Mouse (Mus musculus) CD4-positive helper T cell, adult 2 months (primary cell): ENCODE results near the gene Itih4.

Experiments used
- DNase-seq: peaks from one replicate; pipeline ENCODE4 v3.0.0-alpha.2; 2012; ENCODE audit warnings: low read depth, missing footprints, low spot score

The Itih4 gene

DNA sequence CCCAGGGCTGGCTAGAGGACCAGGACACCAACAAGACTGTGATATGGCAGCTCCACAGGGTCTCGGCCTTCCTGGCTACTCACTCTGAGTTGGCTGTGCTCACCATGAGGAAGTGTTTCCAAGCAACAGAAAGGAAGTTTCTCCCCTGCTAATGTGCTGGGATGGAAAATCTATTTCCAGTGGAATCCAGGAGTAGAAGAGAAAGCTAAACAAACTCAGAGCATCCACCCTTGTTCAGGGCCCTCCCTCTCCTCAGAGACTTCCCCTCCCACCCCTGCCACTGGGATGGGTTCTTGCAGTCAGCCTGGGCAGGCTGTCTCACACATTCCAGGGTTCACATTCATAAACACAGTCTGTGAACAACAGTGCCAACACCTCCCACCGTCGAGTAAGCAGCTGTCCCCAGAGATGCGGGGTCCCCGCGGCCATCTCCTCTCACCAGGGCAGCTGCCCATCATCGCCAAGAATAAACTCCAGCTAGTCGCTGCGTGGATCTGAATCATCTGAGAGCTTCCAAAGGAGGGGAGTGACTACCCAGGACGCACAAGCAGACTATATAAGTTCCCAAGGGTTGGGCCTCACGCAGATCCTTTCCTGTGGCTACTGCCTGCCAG is 7.2 kb upstream of the Itih4 start, which contains the start of gene Mustn1:
Mustn1 (plus strand) TSS at position 243 of the 614 bp plus-strand sequence.
- no peak for DNase-seq

DNA sequence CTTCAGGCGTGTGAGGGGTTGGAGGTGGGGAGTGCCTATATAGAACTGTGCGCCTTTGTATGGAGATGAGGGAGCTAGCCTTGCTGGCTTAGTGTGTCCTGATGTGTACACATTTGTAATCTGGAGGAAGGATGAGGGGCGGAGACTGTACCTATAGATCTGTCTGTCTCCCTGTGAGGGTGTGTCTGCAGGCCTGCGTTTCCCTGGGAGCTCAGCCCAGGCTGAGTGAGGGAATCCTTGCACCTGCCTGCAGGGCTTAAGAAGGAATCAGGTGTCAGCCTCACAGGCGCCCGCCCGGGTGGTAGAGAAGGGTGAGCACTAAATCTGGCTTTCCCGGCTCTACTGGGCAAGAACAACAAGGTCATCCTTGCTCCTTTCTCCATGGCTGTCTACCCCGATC is 6.5 kb upstream of the Itih4 start:
- DNase-seq: no peak

DNA sequence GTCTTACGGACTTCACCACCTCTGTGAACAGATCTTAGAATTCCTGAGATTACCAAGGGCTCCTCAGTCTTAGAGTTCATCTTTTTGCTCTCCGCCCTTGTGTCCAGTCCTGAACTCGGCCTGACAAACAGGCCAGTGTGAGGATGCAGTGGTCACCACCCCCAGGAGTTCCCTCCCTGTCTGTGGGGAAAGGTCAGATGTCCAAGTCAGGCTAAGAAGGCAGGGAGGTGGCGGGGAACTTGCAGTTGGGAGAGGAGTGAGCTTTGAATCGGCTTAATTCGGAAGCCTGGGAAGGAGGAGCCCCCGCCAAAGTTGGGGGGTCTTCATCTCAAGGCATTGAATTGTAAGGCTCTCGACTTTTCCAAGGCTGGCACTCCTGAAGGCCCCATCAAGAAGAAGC is 6.0 kb upstream of the Itih4 start:
- no peak for DNase-seq

DNA sequence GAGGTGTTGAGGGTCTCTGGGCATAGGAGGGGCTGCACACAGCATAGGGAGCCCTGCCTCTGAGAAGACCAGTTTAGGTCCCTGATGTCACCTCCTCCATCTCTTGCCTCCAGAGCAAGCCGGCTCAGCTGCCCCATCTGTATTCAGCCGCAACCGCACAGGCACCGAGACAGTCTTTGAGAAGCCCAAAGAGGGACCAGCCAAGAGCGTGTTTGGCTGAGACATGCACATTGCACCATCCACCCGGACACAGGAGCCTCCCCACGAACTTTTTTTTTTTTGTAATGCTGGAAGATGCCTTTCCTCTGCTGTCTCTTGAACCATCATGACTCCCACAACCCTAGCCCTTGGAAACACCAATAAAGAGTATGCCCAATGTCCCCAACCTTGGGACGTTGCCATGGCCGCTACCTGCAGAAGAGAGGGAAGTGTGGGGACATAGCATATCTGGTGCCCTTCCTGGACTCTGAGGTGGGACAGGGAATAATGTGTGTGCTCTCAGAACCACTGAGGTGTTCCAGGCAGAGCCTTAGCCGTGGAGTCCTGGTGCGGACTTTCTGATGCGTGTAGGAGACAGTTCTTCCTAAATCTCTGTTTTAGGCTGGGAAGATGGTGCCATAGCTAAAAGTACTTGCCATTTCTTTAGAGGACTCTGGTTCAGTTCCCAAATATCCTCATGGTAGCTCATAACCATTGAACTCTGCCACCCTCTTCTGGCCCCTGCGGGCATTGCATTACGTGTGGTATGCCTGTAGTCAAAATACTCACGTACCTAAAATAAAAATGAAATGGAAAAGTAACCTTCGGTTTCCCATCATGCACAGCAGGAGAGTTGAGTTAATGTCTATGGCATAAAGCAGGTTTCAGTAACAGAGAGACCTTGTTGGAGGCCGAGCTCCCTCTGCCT is 5.2 kb upstream of the Itih4 start:
- no peak for DNase-seq

DNA sequence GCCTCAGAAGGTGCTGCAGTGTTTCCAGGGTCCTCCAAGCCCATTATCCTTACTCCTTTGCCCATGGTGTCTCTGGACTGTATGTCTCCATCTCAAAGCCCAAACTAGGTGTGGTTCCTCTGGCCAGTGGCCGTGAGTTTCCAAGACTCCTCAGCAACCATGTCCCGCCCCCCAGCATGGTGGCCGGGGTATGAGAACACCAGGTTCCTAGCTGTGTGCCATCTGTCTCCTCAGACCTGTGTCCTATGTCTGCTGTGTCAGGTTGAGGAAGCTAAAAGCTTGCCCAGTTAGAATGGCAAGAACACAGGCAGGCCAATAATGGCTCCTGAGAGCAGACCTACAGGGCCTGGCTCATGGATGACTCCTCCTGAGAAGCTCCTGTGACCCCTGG is 4.6 kb upstream of the Itih4 start:
- DNase-seq: no peak

DNA sequence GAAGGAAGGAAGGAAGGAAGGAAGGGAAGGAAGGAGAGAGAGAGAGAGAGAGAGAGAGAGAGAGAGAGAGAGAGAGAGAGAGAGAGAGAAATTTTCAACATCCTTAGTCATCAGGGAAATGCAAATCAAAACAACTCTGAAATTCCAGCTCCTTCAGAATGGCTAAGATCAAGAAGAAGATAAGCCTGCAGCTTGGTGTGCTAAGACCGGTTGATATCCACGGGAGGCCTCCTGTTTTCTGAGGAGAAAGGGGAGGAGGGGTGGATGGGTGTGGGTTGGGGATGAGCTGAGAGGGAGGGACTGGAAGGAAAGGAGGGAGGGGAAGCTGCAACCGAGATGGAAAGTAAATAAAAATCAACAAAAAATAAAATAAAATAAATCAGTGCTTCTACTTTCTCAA is 978 bp upstream of the Itih4 start:
- DNase-seq: no peak

DNA sequence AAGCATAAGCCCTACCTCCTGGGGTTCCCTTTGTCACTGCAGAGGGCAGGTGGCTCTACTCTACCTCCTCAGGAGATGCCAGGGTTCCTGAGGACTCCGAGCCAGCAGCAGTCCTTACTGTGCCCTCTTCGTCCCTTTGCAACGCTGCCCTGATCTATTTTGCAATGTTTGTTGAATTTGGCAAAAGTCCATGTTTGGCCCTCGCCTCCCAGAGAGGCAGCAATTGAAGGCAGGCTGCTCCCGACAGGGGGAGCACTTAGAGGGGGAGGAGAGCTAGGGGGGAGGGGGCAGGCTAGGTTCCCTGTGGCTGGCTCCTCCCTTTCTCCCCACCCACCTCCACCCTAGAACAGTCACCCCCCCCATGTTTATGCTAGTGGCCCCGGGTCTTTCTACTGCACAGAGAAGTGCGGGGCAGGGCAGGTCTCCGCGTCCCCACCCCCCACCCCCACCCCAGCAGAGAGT is 2.0 kb downstream of the Itih4 start:
- no peak for DNase-seq

DNA sequence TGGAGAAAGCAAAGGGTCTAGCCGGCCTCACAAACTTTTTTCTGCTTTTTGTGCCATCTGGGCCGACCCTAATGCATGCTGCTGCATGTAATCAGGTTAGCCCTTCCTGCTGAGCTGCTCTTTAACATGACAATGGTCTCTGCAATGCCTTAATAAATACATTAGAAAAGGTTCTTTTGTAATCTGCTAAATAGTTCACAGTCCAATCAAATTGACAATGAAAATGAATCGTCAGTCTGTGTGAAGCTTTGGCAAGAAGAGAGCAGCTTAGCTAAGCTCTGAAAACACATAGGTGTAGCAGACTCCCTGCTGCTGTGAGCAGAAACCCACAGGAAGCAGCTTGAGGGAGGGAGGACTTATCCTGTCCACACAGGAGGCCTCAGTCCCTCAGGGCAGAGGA is 13.7 kb downstream of the Itih4 start:
- DNase-seq: no peak

DNA sequence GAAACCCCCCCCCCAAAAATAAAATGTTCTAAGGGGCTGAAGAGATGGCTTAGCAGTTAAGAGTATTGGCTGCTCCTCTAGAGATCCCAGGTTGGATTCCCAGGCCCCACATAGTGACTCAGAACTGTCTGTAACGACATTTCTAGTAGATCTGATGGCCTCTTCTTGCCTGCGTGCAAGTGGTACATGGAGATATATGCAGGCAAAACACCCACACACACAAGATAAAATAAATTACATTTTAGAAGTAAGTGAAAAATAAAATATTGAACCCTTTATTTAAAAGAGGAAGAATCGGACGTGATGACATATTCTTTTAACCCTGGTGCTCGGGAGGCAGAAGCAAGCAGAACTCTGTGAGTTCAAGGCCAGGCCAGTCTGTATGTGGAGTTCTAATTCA is 16.4 kb downstream of the Itih4 start:
- DNase-seq: no peak

DNA sequence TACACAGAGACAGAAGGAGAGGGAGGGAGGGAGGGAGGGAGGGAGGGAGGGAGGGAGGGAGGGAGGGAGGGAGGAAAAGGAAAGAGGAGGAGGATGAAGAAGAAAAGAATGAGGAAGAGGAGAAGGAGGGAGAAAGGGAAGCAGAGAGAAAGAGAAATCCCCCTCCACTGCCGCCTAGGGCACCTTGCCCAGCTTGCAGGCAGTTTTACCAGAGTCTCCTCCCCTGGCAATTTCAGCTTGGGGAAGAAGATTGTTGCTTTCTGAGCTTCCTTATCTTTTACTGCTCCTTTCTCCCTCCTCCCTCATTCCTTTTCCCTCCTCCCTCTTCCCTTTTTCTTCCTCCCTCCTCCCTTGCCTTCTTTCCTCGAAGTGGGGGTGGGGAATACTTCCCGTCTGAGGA is 16.8 kb downstream of the Itih4 start:
- DNase-seq: no peak

DNA sequence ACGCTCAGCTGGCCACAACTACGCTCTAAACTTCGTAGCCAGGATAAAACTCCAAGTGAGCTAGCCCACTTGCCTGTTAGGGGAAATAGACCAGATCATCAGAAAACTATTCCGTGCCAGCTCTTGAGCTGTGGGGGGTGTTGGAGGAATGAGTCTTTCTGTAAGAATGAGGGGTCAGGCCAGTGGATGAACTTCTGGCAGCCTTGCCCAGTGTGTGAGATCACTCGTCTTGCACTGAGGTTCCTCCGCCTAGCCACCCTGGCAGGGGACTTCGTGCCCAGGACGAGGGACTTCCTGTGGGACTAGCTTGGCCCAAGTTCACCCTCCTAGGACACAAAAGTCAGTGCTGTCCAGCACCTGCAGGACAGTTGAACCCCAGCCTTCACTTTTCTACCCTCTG is 18.0 kb downstream of the Itih4 start:
- no peak for DNase-seq

DNA sequence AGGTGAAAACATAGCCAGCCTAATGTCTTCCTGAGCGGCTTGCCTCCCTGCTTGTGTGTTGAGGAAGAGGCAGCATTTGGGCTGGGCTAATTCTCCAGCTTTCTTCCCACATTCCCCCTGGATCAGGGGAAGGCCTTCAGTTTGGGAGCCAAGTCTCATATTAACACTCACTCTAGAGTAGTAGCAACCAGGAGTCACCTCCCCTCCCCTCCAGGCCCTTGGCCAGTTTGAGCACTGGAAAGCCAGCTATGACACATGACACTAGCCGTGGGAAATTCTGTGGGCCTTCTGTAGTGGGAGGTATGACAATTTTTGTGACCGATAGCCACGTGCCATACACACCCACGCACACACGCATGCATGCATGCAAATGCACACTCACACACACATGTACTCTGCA is 19.7 kb downstream of the Itih4 start:
- no peak for DNase-seq

DNA sequence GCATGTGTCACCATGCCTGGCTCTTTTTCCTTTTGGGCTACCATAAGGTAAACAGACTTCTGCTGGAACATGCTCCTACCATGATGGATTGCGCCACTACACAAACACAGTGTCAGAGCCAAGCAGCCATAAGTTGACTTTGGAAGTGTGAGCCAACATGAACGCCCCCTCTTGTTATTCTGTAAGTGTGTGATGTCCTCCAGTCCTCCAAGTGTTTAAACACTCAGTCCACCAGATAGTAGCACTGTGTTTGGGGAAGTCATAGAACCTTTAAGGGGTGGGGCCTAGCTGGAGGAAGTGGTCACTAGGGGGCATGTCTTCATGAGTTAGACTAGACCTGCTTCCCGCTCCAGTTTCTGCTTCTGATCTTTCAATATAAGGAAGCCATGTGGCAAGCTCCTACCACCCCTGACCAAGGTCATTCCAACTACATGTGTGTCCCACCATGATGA is 21.6 kb downstream of the Itih4 start:
- DNase-seq: no peak

DNA sequence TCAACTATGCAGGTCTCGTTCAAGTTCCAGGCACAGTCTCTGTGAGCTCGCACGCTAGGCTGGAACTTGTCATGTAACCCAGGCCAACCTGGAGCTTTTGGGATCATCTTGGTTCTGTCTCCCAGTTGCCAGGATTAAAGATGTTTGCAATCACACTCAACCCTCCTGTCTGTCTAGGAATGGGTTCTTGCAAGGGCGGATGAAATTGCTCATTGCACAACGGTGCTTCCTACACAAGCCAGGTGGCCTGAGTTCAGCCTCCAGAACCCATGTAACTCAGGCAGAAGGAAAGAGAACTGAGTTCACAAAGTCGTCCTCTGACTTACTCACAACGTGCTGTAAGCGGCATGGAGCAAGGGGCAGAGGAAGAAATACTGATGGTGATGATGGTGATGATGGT is 24.9 kb downstream of the Itih4 start:
- DNase-seq: no peak

DNA sequence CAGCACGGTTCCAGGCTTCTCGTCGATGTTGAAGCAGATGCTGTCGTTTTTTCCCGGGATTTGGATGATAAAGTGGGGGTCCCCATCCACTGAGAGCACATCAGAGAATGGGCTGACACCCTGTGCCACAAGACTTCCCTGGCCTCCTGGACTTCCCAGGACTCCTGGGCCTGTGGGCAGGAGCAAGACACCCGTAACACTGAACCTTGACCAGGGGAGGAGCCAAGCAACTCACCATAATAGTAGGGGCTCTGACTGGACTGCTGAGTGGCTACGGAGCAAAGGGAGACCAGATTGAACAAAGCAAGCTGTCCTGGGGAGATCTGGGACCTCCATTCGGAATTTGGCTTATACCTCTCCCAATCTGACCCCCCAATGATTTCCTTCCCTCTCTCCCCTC is 26.4 kb downstream of the Itih4 start:
- DNase-seq: no peak

DNA sequence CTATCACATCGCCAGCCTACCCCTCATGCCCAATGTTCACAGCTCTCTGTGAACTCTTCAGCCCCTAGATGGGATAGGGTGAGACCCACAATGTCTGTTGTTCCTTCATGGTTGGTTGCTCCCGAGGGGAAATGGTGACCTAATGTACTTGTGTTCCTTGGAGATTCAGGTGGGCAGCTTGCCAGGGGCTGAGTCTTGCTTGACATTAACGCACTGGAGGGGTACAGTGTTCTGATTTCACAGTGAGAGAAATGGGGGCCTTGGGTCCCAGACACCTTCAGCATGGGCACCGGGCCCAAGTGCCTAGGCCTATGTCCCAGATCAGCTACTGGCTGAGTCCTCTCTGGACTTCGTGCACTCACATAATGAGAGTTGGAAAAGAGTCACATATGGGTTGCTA is 27.1 kb downstream of the Itih4 start:
- no peak for DNase-seq

DNA sequence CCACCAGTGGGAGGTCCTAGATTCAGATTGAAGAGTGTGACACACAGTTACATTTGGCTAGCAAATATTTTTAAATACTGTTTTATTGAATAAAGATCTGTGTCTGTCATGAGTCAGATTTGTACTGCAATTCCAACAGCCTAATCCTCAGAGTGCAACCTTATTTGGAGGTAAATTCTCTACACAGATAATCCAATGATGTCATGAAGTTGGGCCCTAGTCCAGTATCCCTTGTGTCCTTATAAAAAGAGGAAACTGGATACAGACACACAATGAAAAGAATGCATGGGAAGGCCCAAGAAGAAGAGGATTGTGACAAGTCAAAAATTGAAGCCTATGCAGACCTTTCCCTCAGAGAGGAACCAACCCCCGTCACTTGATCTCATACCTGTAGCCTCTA is 30.2 kb downstream of the Itih4 start:
- DNase-seq: no peak

DNA sequence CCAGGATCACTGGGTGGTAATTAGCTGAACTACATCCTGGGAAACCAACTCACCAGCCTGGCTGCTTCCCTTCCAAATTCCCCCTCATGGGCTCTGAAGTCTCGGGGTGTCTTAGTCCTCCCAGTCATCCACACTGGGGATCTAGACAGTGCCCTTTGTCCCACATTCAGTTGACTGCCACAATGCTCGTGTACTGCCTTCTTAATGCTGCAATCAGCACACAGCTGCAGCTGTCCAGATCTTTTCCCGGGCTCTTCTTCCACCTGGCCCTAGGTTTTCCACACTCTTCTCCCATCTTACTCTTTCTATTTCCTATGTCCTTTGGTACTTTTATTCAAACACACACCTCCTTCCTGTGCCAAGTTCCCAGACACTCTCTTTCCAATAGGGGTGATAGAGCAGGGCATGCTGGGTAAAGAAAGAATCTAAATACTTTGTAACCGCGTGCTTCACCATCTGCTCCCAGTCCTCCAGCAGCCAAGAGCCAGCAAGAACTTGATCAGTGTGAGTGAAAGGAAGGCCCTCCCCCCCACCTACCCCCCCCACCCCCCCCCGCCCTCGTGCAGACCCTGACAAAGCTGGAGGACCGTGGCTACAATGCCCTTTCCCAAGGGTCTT is 35.9 kb downstream of the Itih4 start:
- no peak for DNase-seq

DNA sequence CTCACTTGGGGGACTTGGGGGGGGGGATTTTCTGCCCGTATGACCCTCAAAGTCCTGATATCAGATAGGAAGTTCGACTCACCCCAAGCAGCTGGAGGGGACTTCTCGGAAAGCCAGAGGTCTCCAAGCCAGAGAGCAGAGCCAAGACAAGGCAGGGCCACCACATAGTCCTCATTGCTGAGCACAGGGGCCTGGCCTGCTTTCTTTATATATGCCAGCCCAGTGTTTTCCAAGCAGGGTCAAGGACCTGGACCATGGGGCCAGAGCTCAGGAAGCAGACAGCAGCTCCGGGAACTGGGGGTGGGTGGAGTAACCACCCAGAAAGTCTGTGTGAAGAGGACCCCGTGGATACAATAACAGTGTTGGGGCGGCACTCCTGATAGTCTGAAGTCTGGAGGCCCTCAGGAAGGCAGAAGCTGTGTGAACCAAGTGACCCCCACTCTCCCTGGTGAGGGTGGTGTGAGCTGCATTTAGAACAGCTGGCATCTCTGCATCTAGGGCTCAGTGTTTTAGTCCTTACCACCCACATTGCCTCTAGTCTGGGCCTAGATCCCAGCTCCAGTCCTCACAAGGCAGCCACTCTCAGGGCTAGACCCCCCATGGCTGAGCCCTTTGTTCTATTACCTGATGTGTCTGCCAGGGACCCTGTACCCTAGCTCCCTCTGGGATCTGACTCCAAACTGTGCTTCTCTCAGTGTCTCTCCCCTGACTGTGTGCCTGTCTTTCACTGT is 37.3 kb downstream of the Itih4 start, which contains the start of gene Itih3:
Itih3 (minus strand) TSS at position 386 of the 731 bp plus-strand sequence.
- DNase-seq: no peak

DNA sequence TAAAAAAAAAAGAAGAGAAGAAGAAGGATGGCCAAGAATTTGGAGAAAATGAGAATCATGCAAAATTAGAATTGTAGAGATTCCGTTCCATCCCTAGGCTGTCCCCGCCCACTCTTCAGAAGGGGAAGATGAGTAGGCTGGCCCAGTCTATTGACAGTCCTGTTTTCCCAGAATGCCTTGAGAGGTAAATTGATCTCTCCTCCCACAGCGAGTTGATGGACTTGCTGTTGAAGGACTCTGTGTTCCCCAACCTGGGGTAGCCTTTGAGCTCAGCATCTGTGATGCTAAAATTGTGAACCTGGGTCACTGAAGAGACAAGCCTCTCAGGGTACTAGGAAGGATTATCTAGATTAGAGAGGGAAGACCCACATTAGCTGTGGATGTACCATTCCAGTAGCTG is 39.2 kb downstream of the Itih4 start:
- DNase-seq: no peak

DNA sequence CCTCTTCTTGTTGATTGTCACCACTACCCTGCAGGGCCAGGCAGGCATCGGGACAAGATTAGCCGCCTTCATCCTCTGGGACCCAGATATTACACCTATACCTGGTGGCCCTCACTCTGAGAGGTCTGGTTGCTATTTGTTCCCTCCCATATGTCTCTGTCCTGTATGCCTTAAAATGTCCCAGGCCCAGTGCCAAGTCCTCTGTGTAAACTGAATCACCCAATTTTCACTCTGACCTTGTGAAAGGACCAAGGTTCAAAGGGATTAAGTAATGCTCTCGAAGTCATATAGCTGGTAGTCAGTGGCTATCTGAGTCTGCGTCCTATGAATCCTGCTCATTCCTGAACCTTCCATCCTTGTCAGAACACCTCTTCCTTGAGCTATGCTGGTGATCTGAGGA is 44.1 kb downstream of the Itih4 start:
- DNase-seq: no peak

DNA sequence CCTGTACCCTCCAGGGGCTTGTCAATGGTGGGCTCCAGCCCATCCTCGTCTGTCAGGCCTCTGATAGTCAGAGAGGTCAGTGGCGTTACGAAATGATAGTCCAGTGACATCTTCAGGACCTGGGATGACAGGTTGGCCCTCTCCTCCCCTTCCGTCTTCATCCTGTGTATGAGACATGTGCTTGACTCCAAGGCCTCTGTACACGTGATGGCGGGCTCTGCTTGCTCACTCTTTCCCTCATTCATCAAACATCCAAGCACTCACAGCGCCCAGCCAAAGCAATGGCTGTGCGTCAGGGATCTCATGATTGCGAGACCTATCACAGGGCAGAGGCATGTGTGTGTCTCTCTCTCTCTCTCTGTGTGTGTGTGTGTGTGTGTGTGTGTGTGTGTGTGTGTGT is 47.1 kb downstream of the Itih4 start:
- no peak for DNase-seq
